Mouse (Mus musculus): ENCODE measurements around the gene Dhdds. TPM values are rescaled to one million over a fixed set of nuclear protein-coding genes. Genes with fewer than 3 reads are reported as not detected.
"Not testable (repeated sequence)": the region's sequence is repeated elsewhere in the genome, so short reads cannot be mapped to it uniquely, and the experiment has no call there.

Dhdds gene
- polyA plus RNA-seq, 1 experiment from 2014 or later: 37.4 TPM

- H3K4me2 ChIP-seq (ENCODE audit: low read length): no peak overlapping the region
- peaks cover 10% of the 10 kb centered on the region; the same call in 1 of the 2 replicates for H3K36me3 ChIP-seq (ENCODE audit: control insufficient read depth, insufficient read depth, low read length)
- no peak overlapping the region for H3K27ac ChIP-seq (replicated peaks in 1 of 2; ENCODE audit: control insufficient read depth in 1 of 2, insufficient read depth in 1 of 2, low read depth in 2 of 2, low read length in 2 of 2)
- H3K9me3 ChIP-seq (ENCODE audit: control insufficient read depth, low read length): no peaks in the 10 kb centered on the region
- 44% methylated on average over 10 of the region's 10 CpGs for WGBS
- ATAC-seq (ENCODE audit: insufficient number of reproducible peaks, insufficient read depth, low FRiP score, low read depth): no peak
- no peak overlapping the region for H3K4me3 ChIP-seq (ENCODE audit: control insufficient read depth in 1 of 2, insufficient read depth in 1 of 2, low read depth in 1 of 2, low read length in 2 of 2)
- no peak overlapping the region for H3K9ac ChIP-seq (ENCODE audit: low read length)
- H3K4me1 ChIP-seq (ENCODE audit: control insufficient read depth in 2 of 2, insufficient read depth in 2 of 2, low read length in 2 of 2): peaks cover 4 to 16% of the 10 kb centered on the region in 2 experiments; a peak in 3 of 4 replicates
- no peaks in the 10 kb centered on the region for H3K27me3 ChIP-seq (ENCODE audit: control insufficient read depth, insufficient read depth, low read length)
Observed at GRCm38 (mm10) chr4:134001710-134002109, 992 bp upstream of the Dhdds start.

- WGBS: 88% methylated on average over 8 of the region's 8 CpGs
- ATAC-seq (ENCODE audit: insufficient number of reproducible peaks, insufficient read depth, low FRiP score, low read depth): no peak
- Histone ChIP-seq H3K27me3 (ENCODE audit: control insufficient read depth, insufficient read depth, low read length) (no peaks in the 10 kb centered on the region), H3K36me3 (ENCODE audit: control insufficient read depth, insufficient read depth, low read length) (peaks cover 80% of the 10 kb centered on the region), H3K4me1 (ENCODE audit: control insufficient read depth in 2 of 2, insufficient read depth in 2 of 2, low read length in 2 of 2) (peaks cover 0 to 2% of the 10 kb centered on the region in 2 experiments; a peak in 2 of 4 replicates), H3K9me3 (ENCODE audit: control insufficient read depth, low read length) (no peaks in the 10 kb centered on the region), H3K4me3 (ENCODE audit: control insufficient read depth in 1 of 2, insufficient read depth in 1 of 2, low read depth in 1 of 2, low read length in 2 of 2) (no peak overlapping the region), H3K27ac (replicated peaks in 1 of 2; ENCODE audit: control insufficient read depth in 1 of 2, insufficient read depth in 1 of 2, low read depth in 2 of 2, low read length in 2 of 2) (no peak overlapping the region), H3K9ac (ENCODE audit: low read length) (no peak overlapping the region), H3K4me2 (ENCODE audit: low read length) (no peak overlapping the region)
Observed at GRCm38 (mm10) chr4:133994697-133995096, 6.0 kb downstream of the Dhdds start.

- Histone ChIP-seq H3K9ac (ENCODE audit: low read length) (no peak overlapping the region), H3K36me3 (ENCODE audit: control insufficient read depth, insufficient read depth, low read length) (peaks cover 95% of the 10 kb centered on the region), H3K4me2 (ENCODE audit: low read length) (no peak overlapping the region), H3K4me1 (ENCODE audit: control insufficient read depth in 2 of 2, insufficient read depth in 2 of 2, low read length in 2 of 2) (no peaks in the 10 kb centered on the region), H3K27ac (replicated peaks in 1 of 2; ENCODE audit: control insufficient read depth in 1 of 2, insufficient read depth in 1 of 2, low read depth in 2 of 2, low read length in 2 of 2) (no peak overlapping the region), H3K4me3 (ENCODE audit: control insufficient read depth in 1 of 2, insufficient read depth in 1 of 2, low read depth in 1 of 2, low read length in 2 of 2) (no peak overlapping the region), H3K9me3 (ENCODE audit: control insufficient read depth, low read length) (no peaks in the 10 kb centered on the region), H3K27me3 (ENCODE audit: control insufficient read depth, insufficient read depth, low read length) (no peaks in the 10 kb centered on the region)
- 91% methylated on average over 13 of the region's 13 CpGs for WGBS
- no peak for ATAC-seq (ENCODE audit: insufficient number of reproducible peaks, insufficient read depth, low FRiP score, low read depth)
Observed at GRCm38 (mm10) chr4:133991087-133991660, 9.5 kb downstream of the Dhdds start.

- no peak for ATAC-seq (ENCODE audit: insufficient number of reproducible peaks, insufficient read depth, low FRiP score, low read depth)
- Histone ChIP-seq H3K9me3 (ENCODE audit: control insufficient read depth, low read length) (no peaks in the 10 kb centered on the region), H3K4me1 (ENCODE audit: control insufficient read depth in 2 of 2, insufficient read depth in 2 of 2, low read length in 2 of 2) (no peaks in the 10 kb centered on the region), H3K9ac (ENCODE audit: low read length) (no peak overlapping the region), H3K27ac (replicated peaks in 1 of 2; ENCODE audit: control insufficient read depth in 1 of 2, insufficient read depth in 1 of 2, low read depth in 2 of 2, low read length in 2 of 2) (no peak overlapping the region), H3K27me3 (ENCODE audit: control insufficient read depth, insufficient read depth, low read length) (no peaks in the 10 kb centered on the region), H3K36me3 (ENCODE audit: control insufficient read depth, insufficient read depth, low read length) (peaks cover 95% of the 10 kb centered on the region), H3K4me2 (ENCODE audit: low read length) (no peak overlapping the region), H3K4me3 (ENCODE audit: control insufficient read depth in 1 of 2, insufficient read depth in 1 of 2, low read depth in 1 of 2, low read length in 2 of 2) (no peak overlapping the region)
- 55% methylated on average over 4 of the region's 4 CpGs for WGBS
Observed at GRCm38 (mm10) chr4:133990035-133990434, 10.7 kb downstream of the Dhdds start.

- H3K27ac ChIP-seq (replicated peaks in 1 of 2; ENCODE audit: control insufficient read depth in 1 of 2, insufficient read depth in 1 of 2, low read depth in 2 of 2, low read length in 2 of 2); H3K4me2 ChIP-seq (ENCODE audit: low read length); H3K9me3 ChIP-seq (ENCODE audit: control insufficient read depth, low read length); H3K4me3 ChIP-seq (ENCODE audit: control insufficient read depth in 1 of 2, insufficient read depth in 1 of 2, low read depth in 1 of 2, low read length in 2 of 2); H3K4me1 ChIP-seq (ENCODE audit: control insufficient read depth in 2 of 2, insufficient read depth in 2 of 2, low read length in 2 of 2); H3K27me3 ChIP-seq (ENCODE audit: control insufficient read depth, insufficient read depth, low read length); H3K9ac ChIP-seq (ENCODE audit: low read length); ATAC-seq (ENCODE audit: insufficient number of reproducible peaks, insufficient read depth, low FRiP score, low read depth): not testable (repeated sequence)
- peaks cover 87% of the 10 kb centered on the region for H3K36me3 ChIP-seq (ENCODE audit: control insufficient read depth, insufficient read depth, low read length)
- WGBS: 86% methylated on average over 7 of the region's 8 CpGs
Observed at GRCm38 (mm10) chr4:133988289-133988688, 12.4 kb downstream of the Dhdds start.

- no peak overlapping the region for H3K4me2 ChIP-seq (ENCODE audit: low read length)
- no peak for ATAC-seq (ENCODE audit: insufficient number of reproducible peaks, insufficient read depth, low FRiP score, low read depth)
- WGBS: 83% methylated on average over 13 of the region's 13 CpGs
- peaks cover 79% of the 10 kb centered on the region for H3K36me3 ChIP-seq (ENCODE audit: control insufficient read depth, insufficient read depth, low read length)
- no peak overlapping the region for H3K9ac ChIP-seq (ENCODE audit: low read length)
- peaks cover 13 to 16% of the 10 kb centered on the region in 2 experiments for H3K4me1 ChIP-seq (ENCODE audit: control insufficient read depth in 2 of 2, insufficient read depth in 2 of 2, low read length in 2 of 2)
- H3K9me3 ChIP-seq (ENCODE audit: control insufficient read depth, low read length): no peaks in the 10 kb centered on the region
- H3K27me3 ChIP-seq (ENCODE audit: control insufficient read depth, insufficient read depth, low read length): no peaks in the 10 kb centered on the region
- no peak overlapping the region for H3K4me3 ChIP-seq (ENCODE audit: control insufficient read depth in 1 of 2, insufficient read depth in 1 of 2, low read depth in 1 of 2, low read length in 2 of 2)
- no peak overlapping the region for H3K27ac ChIP-seq (replicated peaks in 1 of 2; ENCODE audit: control insufficient read depth in 1 of 2, insufficient read depth in 1 of 2, low read depth in 2 of 2, low read length in 2 of 2)
Observed at GRCm38 (mm10) chr4:133982936-133983335, 17.8 kb downstream of the Dhdds start.

- WGBS: 21% methylated on average over 5 of the region's 5 CpGs
- Histone ChIP-seq H3K27me3 (ENCODE audit: control insufficient read depth, insufficient read depth, low read length) (no peaks in the 10 kb centered on the region), H3K27ac (replicated peaks in 1 of 2; ENCODE audit: control insufficient read depth in 1 of 2, insufficient read depth in 1 of 2, low read depth in 2 of 2, low read length in 2 of 2) (peak overlapping the region; percentile 91 to 95), H3K9ac (ENCODE audit: low read length) (peak overlapping the region; percentile 54; the same call in 1 of the 2 replicates), H3K4me3 (ENCODE audit: control insufficient read depth in 1 of 2, insufficient read depth in 1 of 2, low read depth in 1 of 2, low read length in 2 of 2) (0 out of 4 replicates have a peak overlapping the region, but pooled peaks of 1 of the 2 experiments have one; percentile 2), H3K36me3 (ENCODE audit: control insufficient read depth, insufficient read depth, low read length) (peaks cover 72% of the 10 kb centered on the region), H3K9me3 (ENCODE audit: control insufficient read depth, low read length) (no peaks in the 10 kb centered on the region), H3K4me1 (ENCODE audit: control insufficient read depth in 2 of 2, insufficient read depth in 2 of 2, low read length in 2 of 2) (peaks cover 13 to 16% of the 10 kb centered on the region in 2 experiments), H3K4me2 (ENCODE audit: low read length) (peak overlapping the region; percentile 55)
- peak; percentile 66; the same call in 1 of the 2 replicates for ATAC-seq (ENCODE audit: insufficient number of reproducible peaks, insufficient read depth, low FRiP score, low read depth)
Observed at GRCm38 (mm10) chr4:133980496-133980895, 20.2 kb downstream of the Dhdds start.

All from heart, embryonic 14.5 days (tissue).